Mouse (Mus musculus) limb, embryonic 14.5 days (tissue): ENCODE measurements at regions not wholly inside any gene's neighbourhood (a gene's known extent, or its start where the extent isn't known, plus 50 kb on each side); places are given as distances from the start of the nearest gene placed in this dataset.

Experiments used
- ATAC-seq: fragments of 200-750 bp; cut with Nextera tagmentation; 2 replicates; pipeline ENCODE4 v1.8.0; 2017; ENCODE audit warnings: low read depth, moderate number of reproducible peaks, moderate TSS enrichment; ENCODE audit not compliant: low FRiP score
- DNase-seq: peaks from one replicate; pipeline ENCODE4 v3.0.0-alpha.2; 2015; ENCODE audit warnings: low spot score
- H3K27ac ChIP-seq: fragments of 300-500 bp; sonication (generic); replicated peaks from 2 replicates; pipeline ENCODE4 v1.5.1; 2014; ENCODE audit warnings: low read depth, mild to moderate bottlenecking, low read length, moderate library complexity, mixed read lengths
- H3K27me3 ChIP-seq: fragments of 300-500 bp; sonication (generic); 2 replicates; pipeline ENCODE4 v1.6.1; 2014; ENCODE audit warnings: low read length, mixed read lengths; ENCODE audit not compliant: control insufficient read depth, insufficient read depth
- H3K36me3 ChIP-seq: fragments of 300-500 bp; sonication (generic); 2 replicates; pipeline ENCODE4 v1.6.1; 2014; ENCODE audit warnings: mild to moderate bottlenecking, low read length, moderate library complexity, mixed read lengths; ENCODE audit not compliant: control insufficient read depth, insufficient read depth
- H3K4me1 ChIP-seq: fragments of 300-500 bp; sonication (generic); 2 replicates; pipeline ENCODE4 v1.6.1; 2014; ENCODE audit warnings: antibody characterized with exemption, low read length, mixed read lengths; ENCODE audit not compliant: control insufficient read depth, insufficient read depth
- H3K4me2 ChIP-seq: fragments of 300-500 bp; sonication (generic); replicated peaks from 2 replicates; pipeline ENCODE4 v1.6.1; 2014; ENCODE audit warnings: low read depth, mild to moderate bottlenecking, low read length, moderate library complexity; ENCODE audit not compliant: severe bottlenecking
- H3K4me3 ChIP-seq: fragments of 300-500 bp; sonication (generic); replicated peaks from 2 replicates; pipeline ENCODE4 v1.5.1; 2014; ENCODE audit warnings: low read length
- H3K9ac ChIP-seq: fragments of 300-500 bp; sonication (generic); 2 replicates; pipeline ENCODE4 v1.6.1; 2014; ENCODE audit warnings: mild to moderate bottlenecking, low read depth, low read length, moderate library complexity; ENCODE audit not compliant: severe bottlenecking
- H3K9me3 ChIP-seq: fragments of 300-500 bp; sonication (generic); 2 replicates; pipeline ENCODE4 v1.6.1; 2016; ENCODE audit warnings: low read length; ENCODE audit not compliant: control insufficient read depth
- POLR2A ChIP-seq: fragments of 200-500 bp; IDR thresholded peaks from 2 replicates; pipeline ENCODE4 v1.8.0; 2012; ENCODE audit warnings: inconsistent platforms, mild to moderate bottlenecking, moderate library complexity, borderline replicate concordance; ENCODE audit not compliant: insufficient read depth, insufficient read length; ENCODE audit errors: extremely low read depth
- WGBS: fragments of 180-500 bp; shearing (Covaris S2); extraction: QIAGEN DNeasy Blood & Tissue Kit; methylation state at CpG from one replicate; pipeline ENCODE4 v1.1.7; 2014; 5-methylcytosine and 5-hydroxymethylcytosine counted together

DNA sequence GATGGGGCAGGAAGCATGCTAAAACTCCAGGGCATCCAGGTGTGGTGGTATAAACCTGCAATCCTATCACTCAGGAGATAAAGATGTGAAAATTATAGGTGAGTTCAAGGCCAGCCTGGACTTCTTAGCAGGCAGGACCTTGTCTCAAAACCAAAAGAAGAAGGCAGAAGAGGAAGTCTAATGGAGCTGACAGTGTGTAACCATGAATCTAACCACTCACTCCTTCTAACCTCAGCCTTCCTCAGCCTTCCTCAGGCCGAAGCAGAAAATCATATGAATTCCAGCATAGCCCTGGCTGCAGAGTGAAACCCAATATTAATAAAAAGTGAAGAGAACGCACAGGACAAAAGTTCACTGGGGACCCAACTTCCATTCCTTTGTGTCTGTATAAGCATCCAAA is 128.2 kb upstream of the Jarid2 start:
- Histone ChIP-seq H3K4me1 (0 out of 2 replicates have a peak, but pooled peaks cover 6% of the 10 kb centered on the region), H3K36me3 (no peaks in the 10 kb centered on the region), H3K4me3 (no peak overlapping the region), H3K9ac (no peak overlapping the region), H3K9me3 (no peaks in the 10 kb centered on the region), H3K27me3 (no peaks in the 10 kb centered on the region), H3K4me2 (no peak overlapping the region), H3K27ac (no peak overlapping the region)
- no peak for DNase-seq
- TF ChIP-seq POLR2A, result no peak
- 74% methylated on average over 2 of the region's 2 CpGs for WGBS
- ATAC-seq, result no peak

DNA sequence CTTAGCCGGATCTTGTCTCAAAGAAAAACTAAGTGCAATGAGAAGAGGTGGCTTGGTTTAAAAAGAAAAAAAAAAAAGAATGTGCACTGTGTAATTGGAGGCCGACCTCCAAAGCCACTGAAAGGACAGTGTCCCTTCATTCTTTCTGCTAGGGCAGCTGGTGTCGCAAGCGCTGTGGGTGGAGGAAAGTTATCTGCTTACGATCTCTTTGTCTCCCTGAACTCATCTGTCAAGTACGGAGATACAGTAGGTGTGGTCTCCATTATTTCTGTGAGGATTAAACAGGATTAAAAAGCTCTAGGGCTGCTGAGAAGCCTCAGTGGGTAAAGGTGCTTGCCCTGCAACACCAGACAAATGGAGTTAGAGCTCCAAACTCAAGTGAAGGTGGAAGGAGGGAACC is 126.6 kb upstream of the Jarid2 start:
- Histone ChIP-seq H3K4me3 (no peak overlapping the region), H3K9ac (no peak overlapping the region), H3K4me1 (0 out of 2 replicates have a peak, but pooled peaks cover 6% of the 10 kb centered on the region), H3K4me2 (no peak overlapping the region), H3K9me3 (no peaks in the 10 kb centered on the region), H3K27ac (no peak overlapping the region), H3K27me3 (no peaks in the 10 kb centered on the region), H3K36me3 (no peaks in the 10 kb centered on the region)
- no peak for ATAC-seq
- WGBS, result 53% methylated on average over 6 of the region's 6 CpGs
- no peak for DNase-seq
- no peak for TF ChIP-seq POLR2A

DNA sequence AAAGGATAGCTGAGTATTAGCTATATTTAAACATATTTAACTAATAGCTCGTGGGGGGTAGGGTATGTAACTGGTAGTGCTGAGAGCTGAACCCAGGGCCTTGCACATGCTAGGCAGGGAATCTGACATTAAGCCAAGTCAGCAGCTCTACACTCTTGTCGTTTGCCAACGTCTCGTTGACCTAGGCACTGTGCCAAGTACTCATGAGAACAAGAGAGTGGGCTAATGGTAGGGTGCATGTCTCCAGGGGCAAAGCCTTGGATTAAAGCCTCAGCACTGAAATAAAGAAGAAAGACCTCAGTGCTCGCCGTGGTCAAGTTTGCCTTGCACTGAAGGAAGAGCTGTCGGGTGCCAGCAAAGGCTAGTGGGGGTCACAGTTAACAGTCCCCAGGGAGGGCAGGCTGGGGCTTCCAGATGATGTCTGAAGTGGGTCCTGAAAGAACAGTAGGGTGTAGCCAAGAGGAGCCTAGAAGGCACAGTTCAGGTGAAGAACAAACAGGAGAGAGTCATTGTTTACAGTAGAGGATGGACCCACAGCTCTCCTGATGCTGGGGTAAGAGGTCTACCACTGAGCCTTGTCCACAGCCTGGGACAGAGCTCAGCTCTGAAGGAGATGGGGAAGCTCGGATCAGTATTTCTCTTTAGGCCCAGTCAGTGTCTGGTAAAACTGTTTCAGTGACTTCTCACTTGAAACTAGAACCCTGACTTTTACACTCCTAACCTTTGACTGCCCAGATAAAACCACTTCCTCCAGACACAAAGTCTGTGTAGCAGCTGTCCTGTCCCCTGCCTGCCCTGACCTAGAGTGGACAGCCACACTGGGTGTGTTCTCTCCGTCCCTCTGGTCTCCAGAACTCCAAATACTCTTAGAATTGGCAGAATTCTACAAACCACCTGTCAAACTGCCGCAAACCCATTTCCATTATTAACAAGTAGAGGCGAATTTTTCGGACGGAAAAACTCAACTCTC is 121.7 kb upstream of the Jarid2 start:
- WGBS, result 71% methylated on average over 13 of the region's 13 CpGs
- no peak for ATAC-seq
- TF ChIP-seq POLR2A, result no peak
- Histone ChIP-seq H3K27me3 (no peaks in the 10 kb centered on the region), H3K4me1 (0 out of 2 replicates have a peak, but pooled peaks cover 6% of the 10 kb centered on the region), H3K4me3 (no peak overlapping the region), H3K9ac (no peak overlapping the region), H3K27ac (no peak overlapping the region), H3K36me3 (no peaks in the 10 kb centered on the region), H3K4me2 (no peak overlapping the region), H3K9me3 (no peaks in the 10 kb centered on the region)
- DNase-seq, result no peak

DNA sequence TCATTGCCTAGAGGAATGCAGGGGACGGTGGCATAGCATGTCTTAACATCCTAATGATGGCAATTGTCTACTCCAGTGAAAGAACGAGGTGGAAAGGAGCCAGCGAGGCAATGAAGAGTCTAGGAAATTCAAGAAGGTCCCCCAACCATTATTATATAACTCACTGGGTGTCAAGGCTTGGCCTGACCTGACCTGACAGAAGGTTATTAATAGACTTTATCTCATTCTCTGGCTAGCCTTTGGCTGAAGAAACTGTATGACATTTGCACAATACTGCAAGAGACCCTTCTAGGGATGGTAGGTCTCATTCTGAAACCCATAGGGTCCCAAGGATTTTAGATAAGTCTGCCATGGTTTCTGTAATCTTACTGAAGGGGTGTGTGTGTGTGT is 121.0 kb upstream of the Jarid2 start:
- 0 out of 2 replicates have a peak, but pooled peaks cover 6% of the 10 kb centered on the region for H3K4me1 ChIP-seq
- H3K4me3 ChIP-seq, result no peak overlapping the region
- ATAC-seq, result no peak
- no peak for TF ChIP-seq POLR2A
- no peak overlapping the region for H3K4me2 ChIP-seq
- H3K9me3 ChIP-seq, result no peaks in the 10 kb centered on the region
- H3K27me3 ChIP-seq, result no peaks in the 10 kb centered on the region
- H3K27ac ChIP-seq, result no peak overlapping the region
- WGBS, result 81% methylated on average over 3 of the region's 3 CpGs
- no peak overlapping the region for H3K9ac ChIP-seq
- H3K36me3 ChIP-seq, result no peaks in the 10 kb centered on the region
- DNase-seq, result no peak

DNA sequence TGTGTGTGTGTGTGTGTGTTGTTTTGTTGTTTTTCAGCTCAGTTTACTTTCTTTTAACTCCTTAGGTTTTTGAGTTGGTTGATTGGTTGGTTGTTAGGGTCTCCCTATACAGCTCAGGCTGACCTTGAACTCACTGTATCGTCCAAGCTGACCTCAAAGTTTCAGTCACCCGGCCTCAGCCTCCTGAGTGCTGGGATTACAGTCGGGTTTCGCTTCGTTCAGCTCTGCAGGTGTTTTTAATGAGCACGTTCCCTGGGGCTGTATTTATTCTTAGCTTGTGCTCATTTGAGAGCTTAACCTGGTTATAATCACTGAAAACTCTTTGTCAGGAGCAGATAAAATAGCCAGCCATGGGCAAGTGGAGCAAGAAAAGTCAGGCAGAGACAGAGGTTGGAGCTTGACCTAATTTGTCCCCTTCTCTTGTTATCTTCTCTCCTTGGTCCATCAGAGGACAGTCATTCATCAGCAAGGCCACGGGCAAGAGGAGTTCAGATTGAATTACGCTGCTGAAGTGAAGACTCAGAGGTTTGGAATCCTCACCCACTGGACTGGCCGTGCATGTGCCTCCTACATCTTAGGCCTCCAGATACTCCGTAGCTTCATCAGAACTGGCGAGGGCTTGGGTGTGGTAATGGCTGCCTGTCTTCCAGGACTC is 120.5 kb upstream of the Jarid2 start:
- no peak for ATAC-seq
- Histone ChIP-seq H3K4me2 (no peak overlapping the region), H3K4me1 (0 out of 2 replicates have a peak, but pooled peaks cover 6% of the 10 kb centered on the region), H3K9me3 (no peaks in the 10 kb centered on the region), H3K27ac (no peak overlapping the region), H3K4me3 (no peak overlapping the region), H3K27me3 (no peaks in the 10 kb centered on the region), H3K36me3 (no peaks in the 10 kb centered on the region), H3K9ac (no peak overlapping the region)
- 35% methylated on average over 11 of the region's 11 CpGs for WGBS
- DNase-seq, result peak; percentile 19
- no peak for TF ChIP-seq POLR2A
